Mouse (Mus musculus) adrenal gland, postnatal 36 days (tissue): Measurements from ENCODE around the gene Mob3b. TPM values are rescaled to one million over a fixed set of nuclear protein-coding genes. Genes with fewer than 3 reads are reported as not detected.
A peak's percentile ranks its signal among the peaks of the same experiment; 100 is the strongest.
"Not testable (repeated sequence)": the region's sequence is repeated elsewhere in the genome, so short reads cannot be mapped to it uniquely, and the experiment has no call there.

ENCODE experiments used
- DNase-seq, 2 experiments: peaks; one replicate each; pipeline ENCODE4 v3.0.0; 2021; ENCODE audit warnings: mixed read lengths in 1 of 2
- total RNA-seq, 2 experiments: library from RNA; stranded (reverse); gene quantifications; 2 replicates each; pipeline ENCODE4 v1.2.3; 2021

The Mob3b gene
- total RNA-seq, 2 experiments from 2014 or later: 28.9 to 31.8 TPM

GRCm38 (mm10) chr4:34967541-34967940 is 189.7 kb downstream of the Mob3b start:
- no peak for DNase-seq

DNA sequence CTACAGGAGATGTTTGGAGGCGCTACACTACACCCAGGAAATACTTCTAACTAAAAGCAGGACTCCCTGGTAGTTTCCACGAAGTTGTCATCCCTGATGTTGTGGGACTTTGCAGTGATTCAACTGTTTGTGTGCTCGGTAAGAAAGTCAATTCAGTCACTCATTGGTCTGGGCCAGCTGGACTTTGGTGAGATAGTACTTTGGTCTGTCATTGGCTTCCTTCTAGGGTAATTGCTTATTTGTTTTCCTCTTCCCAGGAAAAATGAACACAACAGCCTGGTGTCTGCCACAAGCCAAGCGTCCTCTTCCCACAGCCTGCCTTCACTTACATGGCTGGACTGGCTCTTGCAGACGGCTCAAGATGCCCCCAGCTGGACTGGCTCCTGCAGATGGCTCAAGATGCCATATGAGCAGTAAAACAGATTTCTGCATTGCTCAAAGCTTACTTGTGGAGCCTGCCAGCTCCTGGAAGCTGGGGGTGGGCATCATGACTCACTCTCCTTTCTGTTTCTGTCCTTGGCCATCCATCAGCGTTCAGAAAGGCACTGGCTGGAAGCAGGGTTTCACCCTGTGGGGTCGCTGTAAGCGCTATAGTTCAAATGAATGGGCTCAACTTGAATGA is 190.8 kb downstream of the Mob3b start:
- DNase-seq: peak; percentile 80 to 81

DNA sequence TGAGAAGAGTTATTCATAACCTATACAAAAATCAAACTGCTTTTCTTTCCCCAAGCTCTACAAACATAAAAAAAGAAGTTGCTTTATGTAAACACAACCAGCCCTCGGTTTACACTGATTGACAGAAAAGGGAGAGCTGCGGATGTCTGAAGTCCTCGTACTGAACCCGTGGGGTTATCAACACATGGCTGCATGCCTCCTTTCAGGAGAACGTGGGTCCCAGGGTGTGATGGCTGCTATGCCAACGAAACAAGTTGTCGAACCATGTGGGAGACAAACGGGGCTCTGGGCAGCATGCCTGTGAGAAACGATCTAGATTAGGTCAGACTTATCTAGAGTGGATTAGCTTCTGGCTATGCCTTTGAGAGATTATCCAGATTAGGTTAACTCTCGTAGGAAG is 192.4 kb downstream of the Mob3b start:
- DNase-seq: no peak

DNA sequence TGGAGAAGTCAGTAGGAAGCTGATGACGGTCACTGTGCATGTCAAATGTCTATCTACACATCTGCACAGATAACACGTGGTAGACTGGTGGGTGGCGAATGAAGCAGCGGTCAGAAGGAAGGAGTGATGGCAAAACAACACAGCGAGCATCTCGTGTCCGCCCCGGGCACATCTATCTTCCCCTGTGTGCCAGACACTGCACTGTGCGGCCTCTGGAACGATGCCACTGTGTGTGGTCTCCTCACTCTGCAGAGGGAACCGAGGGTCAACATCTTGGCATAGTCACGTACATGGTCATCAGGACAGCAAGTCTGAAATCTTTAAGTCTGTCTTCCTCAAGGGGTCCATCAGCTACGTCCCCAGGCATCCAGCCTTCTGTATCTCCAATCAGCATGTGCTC is 193.3 kb downstream of the Mob3b start:
- no peak for DNase-seq

DNA sequence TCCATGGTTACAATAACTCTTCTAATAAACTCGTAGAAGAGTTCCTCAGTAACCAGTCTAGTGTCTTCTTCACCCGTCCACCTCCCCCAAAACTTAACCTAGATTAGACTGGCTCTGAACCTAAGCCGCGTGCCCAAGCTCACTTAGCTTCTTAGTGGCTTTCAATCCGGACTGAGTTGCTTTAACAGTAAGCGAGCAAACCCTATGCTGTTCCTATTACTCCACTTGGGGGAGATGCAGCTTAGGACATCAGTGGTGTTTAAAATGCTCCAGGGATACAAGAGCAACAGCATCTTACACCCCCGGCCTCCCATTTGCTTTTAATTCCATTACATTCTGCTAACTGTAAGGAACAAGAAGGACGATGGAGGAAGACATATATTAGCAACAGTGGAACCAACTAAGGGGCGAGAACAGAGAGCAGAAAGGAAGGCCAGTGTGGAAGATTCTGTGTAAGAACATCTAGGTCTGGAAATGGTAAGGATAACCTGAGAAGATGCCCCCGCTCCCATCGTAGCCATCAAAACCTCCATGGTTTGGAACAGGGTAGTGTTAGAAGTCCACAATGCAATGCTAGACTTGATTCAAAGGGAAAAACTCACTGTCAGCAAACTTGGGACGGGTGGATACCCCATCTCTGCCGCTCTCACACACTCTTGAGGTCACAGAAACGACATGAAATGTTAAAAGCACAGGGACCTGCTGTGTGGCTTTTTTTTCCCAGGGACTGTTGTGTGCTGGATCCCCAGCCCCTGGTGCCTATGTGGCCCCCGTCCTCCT is 196.3 kb downstream of the Mob3b start:
- no peak for DNase-seq

GRCm38 (mm10) chr4:34959477-34959876 is 197.8 kb downstream of the Mob3b start:
- DNase-seq: no peak

DNA sequence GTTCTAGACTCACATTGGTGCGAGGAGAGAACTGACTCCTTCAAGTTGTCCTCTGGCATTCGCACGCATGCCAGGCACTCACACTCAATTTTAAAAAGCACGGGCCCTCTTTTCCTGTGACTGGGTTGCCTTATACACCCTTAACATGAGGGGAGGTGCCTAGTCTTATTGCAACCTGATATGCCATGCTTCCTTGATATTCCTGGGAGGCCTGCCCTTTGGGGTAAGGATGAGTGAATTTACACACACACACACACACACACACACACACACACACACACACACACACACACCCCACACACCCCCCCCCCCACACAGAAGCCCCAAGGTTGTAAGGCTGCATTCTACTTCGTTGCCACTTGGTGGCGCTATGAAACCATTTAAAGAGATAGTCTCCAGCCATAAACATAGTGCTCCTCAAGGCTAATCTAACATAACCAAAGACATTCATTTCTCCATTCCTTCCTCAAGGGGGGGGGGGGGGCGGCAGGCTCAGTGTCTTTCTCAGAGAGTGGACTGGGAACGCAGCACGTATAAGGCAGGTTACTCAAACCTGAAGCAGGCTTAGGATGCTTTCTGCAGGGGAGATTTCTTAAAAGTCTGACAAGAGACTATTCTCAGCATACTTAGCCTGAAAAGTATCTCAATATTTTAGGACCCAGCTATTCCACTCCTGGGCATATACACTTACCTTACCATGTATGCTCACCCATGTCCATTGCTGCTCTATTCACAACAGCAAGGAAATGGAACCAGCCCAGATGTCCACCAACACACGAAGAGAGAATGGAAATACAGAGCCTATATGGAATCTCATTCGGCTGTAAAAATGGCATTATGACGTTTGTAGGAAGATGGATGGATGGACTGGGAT is 198.9 kb downstream of the Mob3b start:
- peak; percentile 51 to 54 for DNase-seq

DNA sequence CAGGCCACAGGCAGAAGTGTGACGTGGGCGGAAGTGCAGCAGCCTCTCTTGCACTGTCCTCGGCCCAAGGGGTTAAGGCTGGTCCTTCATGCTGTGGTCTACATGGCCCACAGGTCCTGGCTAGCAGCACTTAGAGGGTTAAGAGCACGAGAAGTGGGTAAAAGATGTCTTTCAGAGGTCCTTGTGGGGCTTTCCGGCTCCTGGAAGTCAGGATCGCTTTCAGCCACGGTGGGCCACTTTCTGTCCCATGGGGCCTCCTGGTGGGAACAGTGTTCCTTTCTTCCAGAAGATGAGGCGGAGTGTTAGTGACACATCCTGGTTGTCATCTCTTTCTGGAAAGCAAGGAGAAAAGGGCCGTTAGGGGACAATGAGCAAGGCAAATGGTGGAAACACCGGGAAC is 203.6 kb downstream of the Mob3b start:
- no peak for DNase-seq

GRCm38 (mm10) chr4:34947181-34947580 is 210.1 kb downstream of the Mob3b start:
- DNase-seq: no peak

DNA sequence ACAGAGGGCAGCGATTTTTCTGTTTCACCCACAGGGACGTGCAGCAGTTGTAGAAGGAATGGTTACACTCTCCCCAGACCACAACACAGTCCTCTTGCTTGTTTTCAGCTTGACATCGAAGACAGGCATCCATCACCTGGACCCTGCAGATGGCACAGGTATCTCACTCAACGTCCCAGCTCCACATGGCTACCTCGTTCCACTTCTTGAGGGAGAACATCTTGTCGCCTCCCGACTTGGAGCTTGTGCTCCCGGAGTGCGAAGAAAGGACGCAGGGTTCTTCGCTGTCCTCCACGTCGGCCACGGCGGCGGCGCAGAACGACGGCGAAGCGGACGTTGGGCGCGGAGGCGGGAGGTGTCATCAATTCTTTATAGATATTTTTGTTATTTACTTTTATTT is 216.2 kb downstream of the Mob3b start:
- no peak for DNase-seq

DNA sequence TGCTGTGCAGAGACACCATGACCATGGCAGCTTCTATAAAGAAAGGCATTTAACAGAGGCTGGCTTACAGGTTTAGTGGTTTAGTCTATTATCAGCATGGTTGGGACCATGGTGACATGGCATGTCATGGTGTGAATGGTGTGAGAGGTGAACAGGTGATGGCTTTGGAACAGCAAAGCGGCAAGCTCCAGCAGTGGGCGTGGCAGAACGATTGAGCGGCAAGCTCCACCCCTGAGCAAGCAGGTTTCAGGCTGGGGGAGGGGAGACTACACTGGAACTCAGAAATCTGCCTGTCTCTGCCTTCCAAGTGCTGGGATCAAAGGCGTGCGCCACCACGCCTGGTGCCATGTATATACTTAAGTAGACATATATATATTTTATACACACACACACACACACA is 228.9 kb downstream of the Mob3b start:
- DNase-seq: not testable (repeated sequence)

GRCm38 (mm10) chr4:34922177-34922870 is 235.0 kb downstream of the Mob3b start:
- DNase-seq: peak; percentile 39 to 54

DNA sequence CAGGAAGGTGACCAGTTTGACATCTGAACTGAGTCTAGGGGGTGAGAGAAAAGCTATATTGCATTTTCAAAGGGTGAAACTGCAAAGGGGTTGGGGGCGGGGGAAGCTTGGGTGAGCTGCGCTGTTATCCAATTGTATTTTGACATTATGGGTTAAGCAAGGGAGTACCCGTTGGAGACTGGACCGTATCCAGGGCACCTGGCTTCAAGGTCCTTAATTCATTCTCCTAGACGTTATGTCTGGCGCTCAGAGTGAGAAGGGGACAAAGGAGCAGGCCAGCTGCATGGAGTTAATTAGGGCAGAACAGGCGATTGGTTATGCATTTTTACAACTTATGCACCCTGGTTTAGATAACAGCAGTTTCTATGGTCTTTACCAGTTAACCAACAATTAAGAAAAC is 239.9 kb downstream of the Mob3b start:
- DNase-seq: peak in 1 of 2 experiments; percentile 2

GRCm38 (mm10) chr4:34912171-34912570 is 245.1 kb downstream of the Mob3b start:
- no peak for DNase-seq

DNA sequence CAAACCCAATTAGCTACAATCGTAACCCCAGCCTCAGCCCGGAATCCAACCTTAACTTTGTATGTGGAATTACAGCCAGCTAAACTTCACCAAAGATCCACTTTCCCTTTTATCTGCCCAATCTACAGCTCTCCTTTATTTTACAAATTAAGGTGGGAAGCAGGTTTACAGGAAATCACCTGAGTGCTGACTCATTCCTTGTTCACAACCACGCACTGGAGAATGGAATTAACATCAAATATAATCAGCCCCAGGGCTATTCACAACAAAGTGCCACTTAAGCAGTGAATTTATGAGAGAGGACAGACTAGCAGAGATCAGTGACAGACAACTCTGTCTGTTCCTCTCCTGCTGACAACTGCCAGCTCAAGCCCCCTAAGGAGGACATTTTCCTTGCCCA is 245.9 kb downstream of the Mob3b start:
- DNase-seq: no peak

GRCm38 (mm10) chr4:34908127-34908526 is 249.2 kb downstream of the Mob3b start:
- peak; percentile 31 to 58 for DNase-seq

DNA sequence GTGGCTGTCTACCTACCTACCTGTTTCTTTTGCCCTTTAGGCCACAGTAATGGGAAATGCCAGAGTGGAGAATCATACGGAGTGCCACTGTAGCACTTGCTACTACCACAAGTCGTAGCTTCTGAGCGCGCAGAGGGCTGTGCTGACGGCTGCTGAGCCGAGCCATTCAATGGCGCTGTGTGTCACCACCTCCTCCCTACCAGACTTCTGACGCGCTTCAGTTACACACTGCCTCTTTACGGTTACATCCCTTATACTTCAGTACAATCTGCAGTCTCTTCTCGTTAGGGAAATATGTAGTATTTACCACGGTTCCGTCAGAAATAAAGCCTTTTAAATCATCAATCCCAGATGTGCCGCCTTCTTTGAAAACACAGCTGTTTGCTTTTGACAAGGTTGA is 250.3 kb downstream of the Mob3b start:
- peak in 1 of 2 experiments; percentile 14 for DNase-seq

GRCm38 (mm10) chr4:34906151-34906550 is 251.1 kb downstream of the Mob3b start:
- DNase-seq: no peak

GRCm38 (mm10) chr4:34905396-34905795 is 251.9 kb downstream of the Mob3b start:
- DNase-seq: peak; percentile 8 to 34

DNA sequence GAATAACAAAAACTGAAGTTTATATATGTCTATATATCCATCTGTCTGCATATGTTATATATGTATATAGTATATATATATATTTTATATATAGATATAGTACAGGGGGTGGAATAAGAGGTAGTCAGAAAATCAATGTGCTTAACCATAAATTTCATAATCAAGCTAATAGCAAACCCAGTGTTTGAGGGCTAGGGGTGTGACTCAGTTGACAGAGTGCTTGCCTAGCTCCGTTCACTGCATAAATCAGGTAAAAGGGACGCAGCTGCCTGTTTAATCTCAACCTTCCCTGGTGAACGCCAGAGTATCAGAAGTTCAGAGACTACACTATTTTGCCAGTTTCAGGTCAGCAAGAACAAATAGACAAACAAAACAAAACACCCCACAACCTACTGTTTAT is 255.7 kb downstream of the Mob3b start:
- DNase-seq: not testable (repeated sequence)

- no peak for DNase-seq
Measured at GRCm38 (mm10) chr4:34901166-34901565, 256.1 kb downstream of the Mob3b start.

GRCm38 (mm10) chr4:34900155-34900554 is 257.1 kb downstream of the Mob3b start:
- DNase-seq: no peak
